Mouse (Mus musculus) embryonic facial prominence, embryonic 14.5 days (tissue): ENCODE data around the gene Renbp. TPM values are rescaled to one million over a fixed set of nuclear protein-coding genes. Genes with fewer than 3 reads are reported as not detected.

Source experiments
- ATAC-seq: fragments of 200-750 bp; cut with Nextera tagmentation; 2 replicates; pipeline ENCODE4 v1.8.0; 2017; ENCODE audit warnings: low read depth, moderate number of reproducible peaks, moderate TSS enrichment
- DNase-seq: peaks from one replicate; pipeline ENCODE4 v3.0.0-alpha.2; 2015; ENCODE audit warnings: low spot score
- H3K27ac ChIP-seq: fragments of 300-500 bp; sonication (generic); replicated peaks from 2 replicates; pipeline ENCODE4 v1.5.1; 2014; ENCODE audit warnings: low read depth, mild to moderate bottlenecking, low read length, moderate library complexity
- H3K27me3 ChIP-seq: fragments of 300-500 bp; sonication (generic); replicated peaks from 2 replicates; pipeline ENCODE4 v1.6.1; 2014; ENCODE audit warnings: low read length; ENCODE audit not compliant: control insufficient read depth, insufficient read depth
- H3K36me3 ChIP-seq: fragments of 300-500 bp; sonication (generic); 2 replicates; pipeline ENCODE4 v1.6.1; 2014; ENCODE audit warnings: low read length, mixed read lengths; ENCODE audit not compliant: control insufficient read depth, insufficient read depth
- H3K4me1 ChIP-seq: fragments of 300-500 bp; sonication (generic); 2 replicates; pipeline ENCODE4 v1.6.1; 2014; ENCODE audit warnings: antibody characterized with exemption, low read length; ENCODE audit not compliant: control insufficient read depth, insufficient read depth
- H3K4me2 ChIP-seq: fragments of 300-500 bp; sonication (generic); 2 replicates; pipeline ENCODE4 v1.6.1; 2014; ENCODE audit warnings: low read depth, mild to moderate bottlenecking, low read length, moderate library complexity, mixed read lengths
- H3K4me3 ChIP-seq: fragments of 300-500 bp; sonication (generic); 2 replicates; pipeline ENCODE4 v1.5.1; 2014; ENCODE audit warnings: low read depth, mild to moderate bottlenecking, low read length
- H3K9ac ChIP-seq: fragments of 300-500 bp; sonication (generic); 2 replicates; pipeline ENCODE4 v1.6.1; 2014; ENCODE audit warnings: low read depth, mild to moderate bottlenecking, low read length, moderate library complexity, mixed read lengths
- H3K9me3 ChIP-seq: fragments of 300-500 bp; sonication (generic); 2 replicates; pipeline ENCODE4 v1.6.1; 2016; ENCODE audit warnings: low read length; ENCODE audit not compliant: control insufficient read depth
- WGBS: fragments of 180-500 bp; shearing (Covaris S2); extraction: QIAGEN DNeasy Blood & Tissue Kit; methylation state at CpG from one replicate; pipeline ENCODE4 v1.1.7; 2014; 5-methylcytosine and 5-hydroxymethylcytosine counted together
- polyA plus RNA-seq: library from polyadenylated mRNA; unstranded; fragments of >200 nt; fragmentation: Nextera tagmentation; extraction: Ambion mirVana; gene quantifications from 2 replicates; pipeline ENCODE4 v1.2.1, GENCODE M21; 2014

Renbp gene
- polyA plus RNA-seq, 1 experiment from 2014 or later: 36.1 TPM

DNA sequence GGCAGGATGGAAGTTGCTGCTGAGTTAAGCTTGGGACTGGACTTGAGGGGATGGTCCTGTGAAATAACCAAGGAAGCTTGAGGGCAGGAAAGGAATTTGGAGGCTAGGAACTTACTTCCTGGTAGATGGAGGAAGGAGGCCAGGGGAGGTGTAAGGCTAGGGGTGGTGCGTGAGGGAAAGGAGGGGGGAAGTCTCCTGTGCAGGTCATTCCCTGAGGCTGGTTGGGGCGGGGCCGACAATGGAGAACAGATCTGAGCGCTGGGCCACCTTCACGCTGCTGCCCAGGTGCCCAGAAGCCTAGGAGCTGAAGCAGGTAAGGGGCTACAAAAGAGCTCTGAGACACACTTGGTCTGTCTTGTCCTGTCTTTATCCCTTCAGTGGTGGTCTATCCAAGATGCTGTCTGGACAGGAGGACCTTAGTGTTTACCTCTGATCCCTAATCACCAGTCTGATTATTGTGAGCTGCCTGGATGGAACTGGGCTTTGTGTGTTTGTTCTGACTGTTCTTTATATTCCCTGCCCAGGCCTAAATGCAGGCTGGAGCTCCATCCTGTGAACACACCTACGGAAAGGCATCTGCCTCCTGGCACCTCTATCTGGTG is 39.0 kb downstream of the Renbp start, which contains the start of gene Avpr2:
Gene Avpr2, plus strand, starts transcription at position 552 of the 602 bp plus-strand sequence.
- 72% methylated on average over 6 of the region's 6 CpGs for WGBS
- no peak within 1 kb of the TSS for H3K4me2 ChIP-seq
- H3K9ac ChIP-seq: no peak within 1 kb of the TSS
- ATAC-seq (no peak), DNase-seq (no peak)
- no peak within 1 kb of the TSS for H3K4me3 ChIP-seq
- no peaks in the 10 kb centered on the region for H3K4me1 ChIP-seq
- H3K9me3 ChIP-seq: no peaks in the 10 kb centered on the region
- no peaks in the 10 kb centered on the region for H3K36me3 ChIP-seq
- no peaks in the 10 kb centered on the region for H3K27me3 ChIP-seq
- H3K27ac ChIP-seq: no peak within 1 kb of the TSS

DNA sequence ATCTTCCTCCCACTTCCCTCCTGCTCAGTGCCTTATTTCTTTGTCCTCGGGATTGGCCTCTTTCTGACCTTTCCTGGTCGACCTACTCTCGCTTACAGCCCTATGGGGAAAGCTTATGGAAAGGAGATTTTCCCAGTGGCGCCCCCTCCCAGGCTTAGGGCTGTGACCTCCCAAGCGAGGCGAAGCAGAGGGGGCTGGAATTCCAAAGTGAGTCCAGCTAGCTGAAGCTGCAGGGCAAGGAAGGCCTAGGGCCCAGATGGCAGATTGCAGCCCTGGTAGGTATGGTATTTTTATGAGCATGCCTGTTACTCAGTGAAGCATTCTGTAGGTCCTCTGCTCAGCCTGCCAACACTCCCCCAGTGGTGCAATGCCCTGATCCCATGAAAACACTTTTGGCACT is 49.2 kb downstream of the Renbp start:
- H3K9ac ChIP-seq: no peak overlapping the region
- no peak overlapping the region for H3K27ac ChIP-seq
- no peak for ATAC-seq
- no peak overlapping the region for H3K4me2 ChIP-seq
- no peaks in the 10 kb centered on the region for H3K36me3 ChIP-seq
- WGBS: 32% methylated on average over 6 of the region's 6 CpGs
- peaks cover 14% of the 10 kb centered on the region for H3K27me3 ChIP-seq
- DNase-seq: no peak
- H3K9me3 ChIP-seq: no peaks in the 10 kb centered on the region
- H3K4me3 ChIP-seq: no peak overlapping the region
- no peaks in the 10 kb centered on the region for H3K4me1 ChIP-seq

DNA sequence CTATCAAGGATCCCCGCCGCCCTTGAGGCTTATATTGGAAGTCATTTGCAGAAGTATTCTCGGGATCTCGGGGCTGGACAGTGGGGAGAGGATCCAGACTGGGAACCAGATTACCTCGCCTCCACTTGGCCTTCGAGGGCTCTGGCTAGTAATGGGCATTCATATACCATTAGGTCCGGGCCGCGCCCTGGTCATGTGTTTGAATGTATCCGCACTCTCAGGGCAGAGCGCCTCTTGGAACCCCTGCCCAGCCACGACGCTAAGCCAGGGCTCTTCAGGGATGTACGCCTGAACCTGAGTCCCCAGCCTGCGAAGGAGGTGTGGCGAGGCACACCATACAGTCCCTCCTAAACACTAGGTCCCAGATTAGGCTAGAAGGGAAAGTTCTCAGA is 49.6 kb downstream of the Renbp start:
- Histone ChIP-seq H3K27me3 (peaks cover 14% of the 10 kb centered on the region), H3K9ac (peak overlapping the region; percentile 59; the same call in 1 of the 2 replicates), H3K4me1 (no peaks in the 10 kb centered on the region), H3K36me3 (no peaks in the 10 kb centered on the region), H3K9me3 (no peaks in the 10 kb centered on the region), H3K27ac (no peak overlapping the region), H3K4me2 (peak overlapping the region; percentile 66), H3K4me3 (peak overlapping the region; percentile 40)
- DNase-seq (no peak), ATAC-seq (peak; percentile 24)
- 33% methylated on average over 10 of the region's 16 CpGs for WGBS

DNA sequence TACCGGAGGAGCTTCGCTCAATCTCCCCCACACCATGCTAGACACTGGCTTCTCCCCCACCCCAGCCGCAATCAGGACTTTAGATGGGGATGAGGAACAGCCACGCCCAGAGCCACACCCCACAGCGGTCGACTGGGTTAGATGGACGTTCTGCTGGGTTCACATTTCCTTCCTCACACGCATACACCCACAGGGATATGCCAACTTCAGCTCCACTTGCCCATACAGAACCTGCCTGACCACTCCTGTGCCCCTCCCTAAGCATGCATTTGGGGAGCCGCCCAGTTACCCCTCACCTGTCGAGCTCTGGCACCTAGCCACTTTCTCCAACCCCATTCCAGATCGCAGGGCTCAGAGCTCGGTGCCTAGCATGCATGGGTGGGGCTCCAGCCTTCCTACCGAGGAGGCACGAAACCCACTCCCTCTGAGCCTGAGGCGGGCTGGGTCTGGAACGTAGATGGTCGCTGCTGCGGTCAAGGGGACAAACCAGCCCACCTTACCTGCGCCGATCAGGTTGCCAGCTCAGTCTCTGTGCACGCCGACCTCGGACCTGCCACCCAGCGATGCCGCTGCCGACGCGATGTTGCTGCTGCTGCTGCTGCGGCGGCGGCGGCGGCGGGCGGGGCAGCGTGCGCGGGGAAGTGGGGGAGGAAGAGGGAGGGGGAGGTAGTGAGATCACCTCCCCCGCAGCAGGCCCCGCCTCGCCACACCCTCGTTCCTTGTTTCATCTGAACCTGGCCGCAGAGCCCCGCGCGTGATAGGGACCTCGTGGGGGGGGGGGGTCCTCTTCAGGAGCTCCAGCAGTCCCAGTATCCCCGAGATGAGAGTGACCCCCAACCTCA is 50.2 kb downstream of the Renbp start:
- Histone ChIP-seq H3K4me1 (no peaks in the 10 kb centered on the region), H3K4me2 (peak overlapping the region; percentile 66), H3K4me3 (peak overlapping the region; percentile 40), H3K9me3 (no peaks in the 10 kb centered on the region), H3K36me3 (no peaks in the 10 kb centered on the region), H3K27me3 (peaks cover 14% of the 10 kb centered on the region), H3K27ac (no peak overlapping the region), H3K9ac (peak overlapping the region; percentile 59)
- 18% methylated on average over 21 of the region's 48 CpGs for WGBS
- ATAC-seq (peak; percentile 76), DNase-seq (peak; percentile 22)

DNA sequence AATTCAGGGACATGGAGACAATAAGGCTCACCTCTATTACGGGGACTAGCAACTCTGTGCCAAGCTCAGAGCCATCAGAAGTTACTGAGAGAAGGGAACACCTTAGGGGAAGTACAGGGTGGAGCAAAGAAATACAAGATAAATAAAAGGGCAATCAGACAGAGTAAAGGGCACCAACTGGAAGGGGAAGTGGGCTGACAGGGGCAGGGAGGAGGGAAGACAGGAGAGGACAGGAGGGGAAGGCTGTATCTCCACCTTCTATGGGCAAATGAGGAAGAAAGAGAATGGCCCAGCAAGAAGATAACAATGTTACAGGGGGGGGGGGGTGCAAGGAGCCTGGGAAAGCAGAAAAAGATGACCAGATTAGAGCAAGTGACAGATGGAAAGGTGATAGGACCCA is 53.6 kb downstream of the Renbp start:
- no peak overlapping the region for H3K4me3 ChIP-seq
- H3K9me3 ChIP-seq: no peaks in the 10 kb centered on the region
- DNase-seq (no peak), ATAC-seq (no peak)
- no peak overlapping the region for H3K4me2 ChIP-seq
- H3K9ac ChIP-seq: no peak overlapping the region
- no peaks in the 10 kb centered on the region for H3K4me1 ChIP-seq
- no peak overlapping the region for H3K27ac ChIP-seq
- no peaks in the 10 kb centered on the region for H3K36me3 ChIP-seq
- peaks cover 14% of the 10 kb centered on the region for H3K27me3 ChIP-seq
- 55% methylated on average over 1 of the region's 1 CpGs for WGBS

DNA sequence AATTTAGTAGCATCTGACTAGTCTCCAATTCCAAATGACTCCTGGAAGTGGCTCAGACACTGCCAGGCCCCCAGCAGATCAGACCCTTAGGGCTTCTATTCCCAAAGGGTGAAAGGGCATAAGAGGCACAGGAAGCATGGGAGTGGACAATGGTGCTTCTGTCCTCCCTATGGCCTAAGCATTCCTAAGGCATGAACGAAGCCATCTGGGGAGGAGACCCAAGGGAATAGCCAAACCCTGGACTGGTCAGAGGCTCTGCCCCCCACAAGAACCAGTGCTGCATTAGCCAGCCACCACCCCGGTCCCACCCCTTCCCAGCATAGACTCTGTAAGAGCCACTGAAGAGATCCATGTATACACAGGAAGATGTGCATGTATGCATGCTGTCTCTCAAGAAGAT is 54.8 kb downstream of the Renbp start:
- Histone ChIP-seq H3K4me2 (no peak overlapping the region), H3K9ac (no peak overlapping the region), H3K4me1 (no peaks in the 10 kb centered on the region), H3K4me3 (no peak overlapping the region), H3K27me3 (peaks cover 12% of the 10 kb centered on the region), H3K36me3 (no peaks in the 10 kb centered on the region), H3K27ac (no peak overlapping the region), H3K9me3 (no peaks in the 10 kb centered on the region)
- DNase-seq: no peak
- ATAC-seq: 0 out of 2 replicates have a peak, but pooled peaks have one; percentile 31
- WGBS: 44% methylated on average over 2 of the region's 2 CpGs

Other genes starting within 250 kb of the Renbp start
- 240 and 244 TPM in 2 replicates for gene Bcap31, start 214.7 kb downstream of the Renbp start, polyA plus RNA-seq
- 14.7 and 15.7 TPM in 2 replicates for gene Abcd1, start 214.3 kb downstream of the Renbp start, polyA plus RNA-seq
- gene Plxnb3, start 173.8 kb downstream of the Renbp start, polyA plus RNA-seq: 0.90 and 1.1 TPM in 2 replicates
- 54.6 and 63.2 TPM in 2 replicates for gene Srpk3, start 156.4 kb downstream of the Renbp start, polyA plus RNA-seq
- gene Idh3g, start 144.0 kb downstream of the Renbp start, polyA plus RNA-seq: 193 and 211 TPM in 2 replicates
- gene Ssr4, start 143.8 kb downstream of the Renbp start, polyA plus RNA-seq: 259 and 277 TPM in 2 replicates
- gene Pdzd4, start 105.9 kb downstream of the Renbp start, polyA plus RNA-seq: 1.1 and 1.8 TPM in 2 replicates
- 0.14 TPM in 1 of 2 replicates, not detected in the other for gene Avpr2, start 38.7 kb downstream of the Renbp start, polyA plus RNA-seq
- gene L1cam, start 34.7 kb downstream of the Renbp start, polyA plus RNA-seq: 9.7 and 10.2 TPM in 2 replicates
- 2.3 and 4.5 TPM in 2 replicates for gene Arhgap4, start 9.0 kb downstream of the Renbp start, polyA plus RNA-seq
- 102 and 110 TPM in 2 replicates for gene Naa10, start 8.9 kb downstream of the Renbp start, polyA plus RNA-seq
- 60.2 and 63.6 TPM in 2 replicates for gene Hcfc1, start 35.5 kb upstream of the Renbp start, polyA plus RNA-seq
- 43.3 and 48.2 TPM in 2 replicates for gene Irak1, start 93.1 kb upstream of the Renbp start, polyA plus RNA-seq
- gene Opn1mw, start 196.6 kb upstream of the Renbp start, polyA plus RNA-seq: not detected in 2 replicates
- 10.4 and 11.3 TPM in 2 replicates for gene Mecp2, start 204.5 kb upstream of the Renbp start, polyA plus RNA-seq
- gene Tex28, start 237.0 kb upstream of the Renbp start, polyA plus RNA-seq: not detected in 2 replicates
- gene Tktl1, start 246.4 kb upstream of the Renbp start, polyA plus RNA-seq: not detected in 2 replicates